Mouse (Mus musculus) kidney, adult 9 months (tissue): Measurements from ENCODE around the gene Arsg.

ENCODE experiments used
- DNase-seq: peaks from one replicate; pipeline ENCODE4 v3.0.0; 2022

Gene Arsg

DNA sequence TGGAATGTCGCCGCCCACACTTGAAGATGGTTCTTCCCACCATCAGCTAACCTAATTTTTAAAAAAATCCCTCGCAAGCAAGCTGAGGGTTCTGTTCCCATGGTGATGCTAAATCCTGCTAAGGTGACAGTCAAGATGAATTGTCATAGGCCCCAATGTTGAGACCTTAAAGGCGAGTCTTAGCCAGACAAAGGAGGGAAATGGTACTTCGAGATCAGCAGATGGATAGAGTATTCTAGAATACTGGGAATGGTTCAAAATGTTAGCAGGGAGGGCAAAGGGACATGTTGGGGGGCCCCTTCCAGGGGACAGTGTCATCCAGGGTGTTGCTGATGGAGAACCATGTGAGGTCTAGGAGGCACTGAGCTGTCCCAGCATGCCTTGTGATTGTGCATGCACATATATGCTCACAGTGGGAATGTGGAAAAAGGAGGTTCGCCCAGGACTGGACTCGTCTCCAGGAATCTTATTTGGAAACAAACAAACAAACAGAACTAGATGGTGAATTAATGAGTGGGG lies 23.4 kb downstream of the Arsg start:
- no peak for DNase-seq

- no peak for DNase-seq
These were observed 24.0 kb downstream of the Arsg start for GRCm38 (mm10) chr11:109496996-109497714.

DNA sequence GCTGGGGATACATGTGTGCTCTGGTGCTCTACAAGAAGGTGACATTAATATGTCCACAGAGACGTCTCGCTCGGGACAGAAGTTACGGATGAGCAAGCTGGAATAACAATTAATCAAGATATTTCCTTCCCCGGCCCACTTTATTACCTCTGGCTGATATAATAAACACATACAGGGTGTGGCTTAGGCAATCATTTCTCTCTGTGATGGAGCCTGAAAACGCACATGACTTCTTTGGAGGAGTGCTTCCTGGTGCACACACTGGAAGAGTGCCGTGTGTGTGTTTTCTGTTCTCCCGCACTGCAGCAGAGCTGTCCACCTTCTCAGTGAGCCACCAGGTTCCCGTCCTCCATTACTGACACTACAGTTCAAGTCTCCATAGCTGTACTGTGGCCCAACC lies 24.8 kb downstream of the Arsg start:
- DNase-seq: no peak

DNA sequence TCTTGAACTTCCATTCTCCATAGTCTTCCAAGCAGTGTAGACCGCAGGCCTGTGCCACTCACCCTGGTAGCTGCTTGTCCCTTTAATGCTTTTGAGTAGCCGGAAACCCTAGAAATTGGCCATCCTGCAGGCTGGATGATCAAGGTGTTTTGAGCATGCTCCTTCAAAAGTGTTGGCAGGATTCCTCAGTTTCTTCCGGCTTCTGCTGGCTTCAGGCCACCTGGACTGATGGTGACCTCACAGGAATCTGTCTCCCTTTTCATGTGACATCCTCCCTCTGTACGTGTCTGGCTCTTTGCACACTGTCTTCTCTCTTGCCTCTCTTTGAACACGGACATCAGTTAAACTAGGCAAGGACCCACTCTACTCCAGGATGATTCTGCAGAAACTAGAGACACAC lies 27.0 kb downstream of the Arsg start:
- peak; percentile 78 for DNase-seq

GRCm38 (mm10) chr11:109504977-109505376 lies 31.8 kb downstream of the Arsg start:
- DNase-seq: peak; percentile 77

DNA sequence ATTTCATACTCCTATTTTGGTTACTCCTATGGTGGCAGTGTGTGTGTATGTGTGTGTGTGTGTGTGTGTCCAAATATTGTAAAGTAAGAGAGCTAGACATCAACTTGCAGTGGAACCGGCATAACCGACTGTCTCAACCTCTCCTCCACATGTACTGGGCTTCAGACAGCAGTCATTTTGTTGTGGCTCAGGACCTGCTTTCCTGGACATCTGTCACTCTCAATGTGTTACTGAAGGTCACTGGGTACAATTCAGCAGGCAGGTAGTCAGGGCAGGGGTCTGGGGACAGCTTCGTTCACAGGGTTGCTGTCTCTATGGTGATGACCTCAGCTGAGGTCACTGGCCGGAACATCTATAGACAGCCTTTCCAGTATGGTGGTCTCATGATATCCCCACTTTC lies 32.6 kb downstream of the Arsg start:
- DNase-seq: no peak

DNA sequence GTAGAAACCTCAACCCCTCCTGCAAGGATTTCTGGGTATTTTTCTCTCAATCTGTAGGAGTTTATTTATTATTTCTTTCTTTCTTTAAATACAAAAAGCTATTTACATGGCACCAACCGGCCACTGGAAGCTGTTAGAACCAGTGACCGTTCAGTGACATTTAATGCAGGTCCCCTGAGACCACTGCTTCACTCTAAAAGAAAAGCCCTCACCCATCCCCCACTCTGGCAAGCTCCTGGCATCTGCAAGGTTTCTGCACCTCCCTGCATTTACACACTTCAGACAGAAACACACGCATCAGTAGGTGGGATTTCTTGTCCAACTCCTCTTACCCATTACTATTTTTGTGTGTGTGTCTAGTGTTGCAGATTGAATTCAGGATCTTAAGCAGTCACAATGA lies 33.9 kb downstream of the Arsg start:
- DNase-seq: no peak

DNA sequence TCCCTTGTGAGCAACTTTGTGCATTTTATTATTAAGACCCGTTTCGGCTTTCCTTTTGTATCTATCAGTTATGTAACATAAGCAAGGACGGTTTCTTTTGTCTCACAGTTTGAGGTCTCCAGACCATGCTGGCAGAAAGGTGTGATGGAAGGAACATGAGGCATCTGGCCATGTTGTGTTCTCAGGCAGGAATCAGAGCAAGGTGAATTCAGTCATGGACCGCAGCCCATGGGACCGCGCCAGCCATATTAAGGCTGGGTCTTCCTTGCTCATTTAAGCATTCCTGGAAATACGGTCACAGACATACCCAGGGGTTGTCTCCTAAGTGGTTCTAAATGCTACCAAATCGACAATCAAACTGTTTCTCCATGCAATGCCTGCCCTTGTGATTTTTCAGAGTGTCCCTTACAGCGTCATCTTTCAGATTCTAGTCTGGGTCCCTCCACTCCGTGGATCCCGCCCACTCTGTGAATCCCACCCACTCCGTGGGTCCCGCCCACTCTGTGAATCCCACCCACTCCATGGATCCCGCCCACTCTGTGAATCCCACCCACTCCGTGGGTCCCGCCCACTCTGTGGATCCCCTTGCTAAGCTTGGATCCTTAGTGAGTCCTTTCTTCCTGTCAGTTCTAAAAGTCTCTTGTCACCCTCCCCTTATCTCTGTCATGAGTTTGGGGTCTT lies 40.0 kb downstream of the Arsg start:
- DNase-seq: no peak

DNA sequence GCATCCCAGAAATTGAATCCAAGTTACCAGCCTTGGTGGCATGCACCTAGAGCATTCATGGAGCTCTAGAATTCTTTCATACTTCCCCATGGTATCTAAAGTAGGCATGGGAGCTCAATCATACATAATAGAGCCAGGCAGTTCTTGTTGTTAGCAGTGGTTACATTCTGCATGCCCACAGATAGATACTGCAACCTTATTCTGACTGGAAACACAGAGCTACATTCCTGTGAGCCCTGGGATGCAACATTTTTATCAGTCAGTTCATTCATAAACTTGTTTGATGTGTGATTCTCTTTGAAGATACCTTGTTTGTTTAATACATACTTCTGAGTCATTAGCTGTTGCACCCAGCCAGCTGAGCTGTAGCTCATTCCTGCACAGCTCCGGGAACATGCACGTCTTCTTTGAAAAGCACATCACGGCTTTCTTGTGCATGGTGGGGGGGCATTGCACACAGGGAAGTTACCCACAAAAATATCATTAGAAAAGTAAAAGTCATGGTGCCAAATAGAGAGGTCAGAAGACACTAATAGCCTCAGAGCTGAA lies 41.0 kb downstream of the Arsg start:
- no peak for DNase-seq

DNA sequence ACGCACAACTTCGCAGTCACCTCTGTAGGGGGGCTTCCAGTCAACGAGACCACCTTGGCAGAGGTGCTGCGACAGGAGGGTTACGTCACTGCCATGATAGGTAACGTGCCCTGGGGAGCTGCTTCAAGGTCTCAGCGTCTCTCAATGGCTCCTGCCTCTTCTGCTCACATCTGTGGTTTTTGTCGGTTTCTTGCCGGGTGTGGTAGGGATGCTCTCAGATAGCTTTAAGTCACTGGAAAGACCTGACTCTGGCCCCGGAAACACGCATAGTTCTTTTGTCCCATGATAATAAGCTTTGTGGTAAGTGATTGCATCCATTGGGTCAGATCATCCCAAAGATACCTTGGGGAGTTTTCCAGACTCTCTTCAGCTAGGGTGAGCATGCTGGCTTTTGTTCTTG lies 44.2 kb downstream of the Arsg start:
- DNase-seq: no peak

- DNase-seq: no peak
These were observed 44.6 kb downstream of the Arsg start for GRCm38 (mm10) chr11:109517816-109518215.

GRCm38 (mm10) chr11:109520958-109521357 lies 47.8 kb downstream of the Arsg start:
- no peak for DNase-seq

DNA sequence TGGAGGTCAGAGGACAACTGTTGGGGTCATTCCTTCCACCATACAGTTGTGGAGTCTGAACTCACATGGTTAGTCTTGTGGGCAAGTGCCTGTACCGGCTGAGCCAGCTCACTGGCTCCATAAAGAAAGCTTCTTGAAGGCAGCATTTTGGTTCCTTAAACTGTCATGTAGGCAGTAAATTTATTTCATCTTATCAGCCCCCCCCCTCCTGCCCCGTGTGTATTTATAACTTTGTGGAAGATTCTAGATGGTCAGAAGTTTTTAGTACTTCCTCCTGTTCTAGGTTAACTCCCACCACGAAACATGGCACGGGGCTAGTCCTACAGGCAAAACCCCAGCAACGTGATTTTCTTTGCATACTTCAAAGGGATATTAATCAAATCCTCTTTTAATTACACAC lies 51.7 kb downstream of the Arsg start:
- DNase-seq: no peak

GRCm38 (mm10) chr11:109525571-109525970 lies 52.4 kb downstream of the Arsg start:
- no peak for DNase-seq

DNA sequence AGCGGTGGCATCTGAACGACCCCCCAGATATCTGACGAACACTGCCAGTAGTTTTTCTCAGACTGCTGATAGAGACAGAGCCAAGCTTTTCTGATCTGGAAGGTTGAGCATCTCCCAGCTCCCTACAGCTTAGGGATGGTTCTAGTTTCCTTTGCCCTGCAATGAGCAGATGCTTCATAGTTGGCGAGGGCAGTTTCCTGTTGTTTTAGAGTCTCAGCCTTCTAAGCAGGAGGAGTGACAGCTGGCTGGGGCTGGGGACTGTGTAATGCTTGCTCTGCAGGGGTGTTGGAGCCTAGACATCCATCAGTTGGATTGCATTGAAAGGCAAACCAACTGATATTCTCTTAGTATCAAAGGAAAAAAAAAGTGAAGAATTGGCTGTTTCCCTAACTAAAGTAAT lies 56.9 kb downstream of the Arsg start:
- no peak for DNase-seq

DNA sequence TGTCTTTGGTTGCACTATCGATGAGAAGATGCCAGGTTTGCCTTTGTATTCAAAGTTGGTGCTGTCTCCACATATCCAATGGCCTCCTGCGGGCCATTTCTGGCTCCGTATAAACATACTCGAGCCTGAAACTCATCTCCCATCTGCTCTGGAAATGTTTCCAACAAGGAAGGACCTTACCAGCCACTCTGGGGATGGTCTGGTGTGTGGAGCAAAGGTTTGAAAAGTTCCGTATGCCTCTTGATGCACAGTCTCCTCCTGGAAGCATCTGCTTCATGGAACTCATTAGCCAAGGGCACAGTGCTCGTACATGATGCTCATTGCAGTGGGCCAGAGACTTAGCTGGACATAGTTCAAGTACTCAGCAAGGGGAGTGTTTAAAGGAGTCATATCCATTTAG lies 62.8 kb downstream of the Arsg start:
- DNase-seq: no peak

- no peak for DNase-seq
These were observed 63.8 kb downstream of the Arsg start for GRCm38 (mm10) chr11:109536939-109537338.

- DNase-seq: no peak
These were observed 66.1 kb downstream of the Arsg start for GRCm38 (mm10) chr11:109539290-109539689.

- peak; percentile 72 for DNase-seq
These were observed 70.3 kb downstream of the Arsg start for GRCm38 (mm10) chr11:109543466-109543865.

DNA sequence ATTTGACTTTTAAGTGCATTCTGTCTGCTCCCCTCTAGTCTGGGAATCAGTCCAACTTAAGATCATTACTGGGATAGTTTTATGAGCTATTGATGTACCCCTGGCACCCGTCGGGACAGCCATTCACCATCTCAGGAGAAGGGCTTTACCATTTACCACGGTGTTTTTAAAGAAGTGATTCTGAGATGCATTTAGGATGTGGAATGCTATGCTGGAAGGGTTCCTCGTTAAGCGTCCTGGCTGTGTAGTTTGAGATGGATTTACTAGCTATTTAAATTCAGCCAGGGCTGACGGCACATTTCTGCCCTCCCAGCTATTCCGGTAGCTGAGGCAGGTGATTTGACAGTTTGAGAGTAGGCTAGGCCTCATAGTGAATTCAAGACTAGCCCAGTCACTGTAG lies 71.3 kb downstream of the Arsg start:
- no peak for DNase-seq

DNA sequence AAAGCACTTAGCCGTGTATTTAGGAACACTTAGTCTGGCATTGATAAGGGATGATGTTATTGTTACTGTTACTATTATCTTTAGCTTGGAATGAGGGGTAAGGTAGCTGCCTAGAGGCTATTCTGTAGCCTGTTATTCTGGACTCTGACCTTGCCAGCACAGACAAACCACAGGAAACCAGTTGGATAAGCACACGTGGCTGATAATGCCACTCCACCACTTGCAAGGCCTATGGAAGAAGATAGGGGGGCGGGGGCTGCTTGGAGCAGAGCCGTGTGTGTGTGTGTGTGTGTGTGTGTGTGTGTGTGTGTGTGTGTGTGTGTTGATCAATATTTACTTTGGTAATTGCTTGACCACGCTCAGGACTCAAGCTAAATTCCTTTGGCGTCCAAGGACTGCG lies 72.1 kb downstream of the Arsg start:
- no peak for DNase-seq

- DNase-seq: peak; percentile 95
These were observed 72.5 kb downstream of the Arsg start for GRCm38 (mm10) chr11:109545700-109546143.

DNA sequence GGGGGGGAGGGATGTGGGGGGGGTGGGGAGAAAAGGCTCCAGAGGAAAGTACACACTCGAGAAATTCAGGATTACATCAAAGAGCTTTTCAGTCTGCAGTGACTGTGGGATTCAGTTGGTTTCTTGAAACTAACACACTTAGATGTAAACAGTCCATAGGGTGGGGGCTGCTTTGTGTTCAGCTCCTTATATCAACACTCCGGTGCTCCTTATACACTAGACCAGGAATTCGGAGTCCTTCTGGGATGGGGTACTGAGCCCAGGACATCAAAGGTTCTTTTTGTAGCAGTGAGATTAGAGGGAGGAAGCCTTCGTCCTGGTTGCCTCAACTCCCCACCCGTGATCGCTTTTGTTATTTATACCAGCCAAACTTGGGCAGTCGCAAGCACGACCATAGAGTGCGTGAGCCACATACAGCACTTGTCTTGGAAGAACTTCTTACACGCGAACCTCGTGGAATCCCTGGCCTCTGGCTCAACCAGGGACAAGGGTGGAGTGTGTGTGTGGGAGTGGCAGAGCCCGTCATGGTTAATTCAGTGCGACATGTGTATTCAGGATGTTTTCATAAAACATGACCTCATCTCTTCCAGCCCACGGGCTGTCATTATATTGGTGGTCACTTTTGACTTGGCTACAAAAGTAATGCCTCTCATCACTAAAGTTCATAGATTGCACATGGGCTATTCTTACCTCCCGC lies 73.3 kb downstream of the Arsg start:
- DNase-seq: peak; percentile 16

DNA sequence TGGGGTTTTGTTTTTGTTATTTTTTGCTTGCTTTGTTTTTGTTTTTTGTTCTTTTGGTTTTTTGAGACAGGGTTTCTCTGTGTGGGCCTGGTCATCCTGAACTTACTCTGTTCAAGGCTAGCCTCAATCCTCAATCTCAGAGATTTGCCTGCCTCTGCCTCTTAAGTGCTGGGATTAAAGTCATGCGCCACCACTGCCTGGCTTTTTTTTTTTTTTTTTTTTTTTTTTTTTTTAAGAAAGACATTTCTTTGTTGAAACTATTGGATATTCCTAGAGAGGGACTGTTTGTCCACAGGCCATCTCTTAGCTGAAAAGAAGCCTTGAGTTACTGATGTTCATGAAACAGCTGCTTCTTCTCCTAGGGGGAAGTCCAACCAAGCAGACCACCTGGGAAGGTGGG lies 74.5 kb downstream of the Arsg start:
- DNase-seq: no peak
